Mouse (Mus musculus) heart, adult 18-20 months (tissue): ENCODE data around the gene Dgkb. TPM values are rescaled to one million over a fixed set of nuclear protein-coding genes. Genes with fewer than 3 reads are reported as not detected.

Source experiments
- DNase-seq, 2 experiments: peaks; one replicate each; pipeline ENCODE4 v3.0.0; 2021 to 2022; ENCODE audit warnings: mixed read lengths in 1 of 2
- total RNA-seq, 2 experiments: library from RNA; stranded (reverse); gene quantifications; 2 replicates each; pipeline ENCODE4 v1.2.3; 2021

Gene Dgkb
- total RNA-seq, 2 experiments from 2014 or later: 0.74 to 0.87 TPM

DNA sequence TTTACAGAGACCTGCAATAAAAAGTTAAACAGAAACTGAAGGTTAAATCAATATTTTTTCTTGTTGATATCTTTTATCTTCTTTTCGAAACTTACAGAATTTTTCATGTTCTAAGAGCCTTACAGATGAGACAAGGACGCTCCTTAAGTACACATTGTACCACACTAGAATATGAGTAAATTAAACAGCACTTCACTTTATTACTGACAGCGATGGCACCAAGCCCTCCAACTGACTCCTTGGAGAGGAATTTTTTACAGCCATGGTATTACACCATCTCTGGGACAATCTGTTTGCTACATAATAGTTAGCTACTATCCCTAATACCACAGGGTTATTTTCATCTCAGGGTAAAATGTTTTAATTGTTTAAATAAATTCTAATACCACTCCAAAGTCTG lies 556.6 kb downstream of the Dgkb start:
- DNase-seq: no peak

DNA sequence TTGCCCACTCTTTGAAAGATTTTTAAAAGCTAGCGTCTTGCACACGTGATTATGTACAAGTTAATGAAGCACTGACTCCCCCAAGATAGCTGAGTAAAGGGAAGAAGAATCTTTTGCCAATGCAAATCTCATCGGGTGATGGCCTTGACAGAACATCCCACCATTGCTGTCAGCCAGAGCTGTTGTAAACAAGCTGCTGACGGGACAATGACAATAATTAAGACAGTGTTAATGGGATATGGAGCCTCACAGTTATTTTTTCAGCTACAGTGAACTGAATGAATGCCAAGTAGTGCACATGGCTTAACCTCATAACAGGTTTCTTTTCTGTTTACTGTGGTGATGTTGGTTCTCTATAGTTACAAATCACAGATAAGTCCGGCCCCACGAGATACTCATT lies 568.4 kb downstream of the Dgkb start:
- DNase-seq: no peak

DNA sequence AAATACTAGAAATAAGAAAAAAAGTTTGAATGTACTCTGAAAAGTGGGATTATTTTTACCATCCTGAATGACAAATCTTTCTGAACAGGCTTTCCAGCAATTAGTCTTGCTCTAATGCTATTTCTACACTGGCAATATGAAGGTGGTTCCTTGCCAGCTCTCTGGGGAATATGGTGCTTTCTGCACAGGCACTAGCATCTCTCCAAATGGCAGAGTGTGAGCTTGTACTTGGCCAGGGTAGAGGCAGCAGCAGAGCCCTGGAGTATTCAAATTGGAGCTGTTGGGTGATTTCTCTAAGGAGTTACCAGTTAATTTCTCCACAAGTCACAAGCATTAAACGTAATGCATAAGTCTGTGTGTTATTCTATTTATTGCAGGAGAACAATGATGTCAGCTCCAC lies 569.5 kb downstream of the Dgkb start:
- no peak for DNase-seq

DNA sequence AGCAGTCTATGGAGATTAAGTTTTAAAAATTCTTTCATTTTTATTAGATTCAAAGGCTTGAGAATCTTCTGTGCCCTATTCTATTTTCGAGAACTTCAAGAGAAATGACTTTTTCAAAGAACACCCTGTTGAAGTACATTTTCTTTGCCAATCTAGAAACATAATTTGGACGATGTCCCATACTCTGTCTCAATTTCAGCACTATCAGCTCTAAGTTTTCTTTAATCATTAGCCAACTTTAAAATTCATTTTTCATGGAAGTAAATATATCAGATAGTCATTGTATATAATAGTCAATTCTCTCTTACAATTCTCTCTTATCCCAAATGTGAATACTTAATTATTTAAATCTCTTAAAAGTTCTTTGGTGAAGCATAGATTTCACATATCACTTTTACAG lies 570.1 kb downstream of the Dgkb start:
- no peak for DNase-seq

DNA sequence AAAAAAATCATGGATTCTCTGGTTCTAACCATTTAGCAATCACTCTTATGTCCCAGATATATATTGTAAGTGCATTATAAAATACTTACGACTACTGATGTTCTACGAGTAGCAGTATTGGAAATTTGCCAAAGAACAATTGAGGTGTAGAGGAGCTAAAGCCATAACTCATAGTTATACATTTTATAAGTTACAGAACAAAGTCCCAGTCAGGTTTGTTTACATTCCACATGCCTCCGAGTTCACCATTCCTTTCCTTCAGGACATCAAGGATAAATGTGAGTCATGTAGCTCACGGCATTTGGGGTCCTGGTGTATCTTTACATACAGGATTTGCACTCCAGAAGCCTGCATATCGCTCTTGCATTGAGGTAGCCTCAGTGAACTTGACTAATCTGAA lies 570.7 kb downstream of the Dgkb start:
- DNase-seq: no peak

DNA sequence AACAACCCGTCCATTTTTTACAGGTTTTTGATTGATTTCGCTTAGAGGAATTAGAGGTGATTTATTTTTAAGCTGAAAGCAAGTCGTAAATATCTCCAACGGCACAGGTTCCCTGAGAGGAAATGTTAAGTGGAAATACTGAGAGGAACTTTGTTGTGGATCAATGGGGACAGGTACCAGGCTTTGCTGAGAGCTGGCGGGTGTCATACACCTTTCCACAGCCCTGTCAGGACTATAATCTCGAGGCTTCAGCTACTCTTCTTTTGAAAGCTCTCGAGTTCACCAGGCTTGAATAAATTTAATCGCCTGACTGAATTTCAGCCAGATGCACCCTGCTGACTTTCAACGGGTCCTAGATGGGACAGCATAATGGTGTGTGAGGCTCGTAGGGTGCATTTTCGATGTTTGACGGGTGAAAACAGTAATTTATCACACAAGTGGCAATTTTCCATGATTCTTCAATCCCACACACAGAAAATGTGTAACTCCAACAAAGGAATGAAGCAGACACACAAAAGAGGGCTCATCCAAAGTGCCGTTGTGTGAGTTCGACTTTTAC lies 580.3 kb downstream of the Dgkb start:
- no peak for DNase-seq

DNA sequence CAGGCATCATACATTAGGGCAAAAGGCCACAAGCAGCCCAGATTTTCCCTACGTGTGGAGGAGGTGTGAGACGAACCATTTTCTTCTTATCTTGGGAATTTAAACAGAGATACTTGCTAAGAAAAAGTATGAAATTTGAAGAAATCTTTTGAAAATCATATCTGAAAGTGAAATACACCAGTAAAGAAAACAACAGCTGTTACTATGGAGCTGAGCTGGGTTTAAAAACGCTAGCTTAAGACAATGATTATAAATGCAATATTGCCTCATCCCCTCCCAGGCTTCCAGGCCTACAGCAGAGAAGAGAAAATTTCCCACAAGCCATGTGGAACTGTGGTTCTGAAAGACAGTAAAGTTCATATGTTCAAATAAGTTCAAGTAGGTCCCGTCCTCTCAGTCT lies 582.6 kb downstream of the Dgkb start:
- DNase-seq: no peak

DNA sequence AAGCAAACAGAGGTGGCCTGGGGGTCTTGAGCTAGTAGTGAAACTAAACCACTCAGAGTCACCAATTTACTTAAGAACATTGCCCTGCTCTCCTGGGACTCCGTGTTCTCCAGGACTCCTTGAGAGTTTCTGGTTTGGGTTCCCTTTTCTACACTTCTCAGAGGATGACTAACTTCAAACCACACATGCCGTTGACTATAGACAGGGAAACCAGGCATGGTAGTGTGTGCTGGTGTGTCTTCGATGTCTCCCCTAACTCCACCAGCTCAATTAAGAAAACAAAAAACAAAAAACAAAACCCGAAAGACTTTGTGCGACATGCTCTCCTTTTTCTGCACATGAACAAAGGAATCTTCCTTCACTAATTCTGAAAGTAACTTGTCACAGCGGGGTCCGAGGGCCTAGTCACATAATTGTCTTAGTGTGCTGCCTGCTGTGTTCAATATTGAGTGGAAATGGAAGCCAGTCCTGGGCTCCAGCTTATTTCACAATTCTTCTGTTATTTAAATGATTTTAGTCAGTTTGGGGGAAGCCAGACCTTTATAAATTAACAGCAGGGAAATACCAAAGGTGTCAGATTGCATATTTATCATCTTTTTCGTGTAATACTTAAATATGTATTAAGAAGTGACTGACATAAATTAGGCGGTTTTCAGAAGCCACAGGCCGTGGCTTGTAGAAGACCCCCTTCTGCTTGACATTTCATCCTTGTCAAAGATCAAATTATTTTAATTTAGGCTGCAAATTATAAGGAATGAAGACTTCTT lies 618.0 kb downstream of the Dgkb start:
- no peak for DNase-seq

DNA sequence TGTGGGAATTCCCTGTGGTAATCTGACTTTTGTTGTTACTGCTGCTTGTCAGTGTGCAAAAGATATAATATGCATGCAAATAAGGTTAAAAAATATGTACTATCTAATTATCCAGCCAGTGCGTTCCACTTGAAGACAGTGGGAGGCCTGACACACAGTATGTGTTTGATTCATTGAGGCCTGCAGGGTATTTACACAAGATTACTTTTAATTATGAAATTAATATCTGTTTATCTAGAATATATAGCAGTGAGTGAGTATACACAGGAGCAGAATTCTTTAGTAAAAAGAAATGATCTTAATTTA lies 618.6 kb downstream of the Dgkb start:
- no peak for DNase-seq

DNA sequence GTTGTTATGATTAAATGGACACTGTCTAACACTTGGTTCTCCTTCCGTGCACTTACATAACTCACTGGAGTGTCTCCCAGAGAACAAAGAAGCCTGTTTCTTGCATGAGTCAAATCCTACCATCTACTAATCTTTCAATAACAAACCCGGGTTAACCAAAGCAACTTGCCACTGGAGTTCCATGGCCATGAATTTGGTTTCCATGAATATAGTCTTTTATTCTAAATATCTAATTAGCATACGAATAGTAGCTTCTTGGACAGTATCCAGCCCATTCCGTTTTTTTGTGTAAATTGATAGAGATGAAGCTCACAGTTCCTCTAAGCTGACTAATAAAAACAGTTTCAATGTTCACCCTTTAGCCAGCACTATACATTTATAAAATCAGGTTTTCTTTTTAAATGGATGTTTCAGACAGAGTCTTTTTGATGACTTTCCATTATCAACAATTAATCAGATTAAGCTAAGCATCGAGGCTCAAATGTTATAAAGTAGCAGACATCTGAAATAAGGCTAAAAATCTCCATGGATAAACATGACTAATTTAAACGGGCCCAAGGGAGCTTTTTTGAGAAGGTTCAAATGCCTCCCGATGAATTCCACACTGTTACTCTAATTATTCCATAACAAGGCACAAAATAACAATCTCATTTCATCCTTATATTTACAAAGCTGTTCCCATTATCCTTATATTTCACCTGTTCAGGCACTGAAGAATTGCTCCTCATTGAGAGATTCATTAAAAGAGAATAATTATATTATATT lies 633.0 kb downstream of the Dgkb start:
- no peak for DNase-seq

DNA sequence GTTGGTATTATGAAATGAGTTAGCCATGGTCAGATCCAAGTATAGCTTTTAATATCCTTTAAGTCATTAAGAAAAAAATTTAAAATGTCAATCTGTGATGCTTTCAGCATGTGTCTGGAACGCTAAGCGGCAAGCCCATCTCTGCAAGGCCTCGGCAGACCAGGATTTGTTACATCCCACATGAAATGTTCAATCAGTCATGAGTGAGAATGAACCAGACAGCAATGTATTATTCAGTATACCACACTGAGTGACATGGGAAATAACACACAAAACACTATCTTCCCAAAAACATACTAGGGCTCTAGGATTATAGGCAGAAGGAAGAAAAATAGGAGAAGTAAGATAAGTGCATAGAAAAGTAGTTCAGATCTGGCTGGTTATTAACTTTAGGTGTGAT lies 634.2 kb downstream of the Dgkb start:
- DNase-seq: no peak

DNA sequence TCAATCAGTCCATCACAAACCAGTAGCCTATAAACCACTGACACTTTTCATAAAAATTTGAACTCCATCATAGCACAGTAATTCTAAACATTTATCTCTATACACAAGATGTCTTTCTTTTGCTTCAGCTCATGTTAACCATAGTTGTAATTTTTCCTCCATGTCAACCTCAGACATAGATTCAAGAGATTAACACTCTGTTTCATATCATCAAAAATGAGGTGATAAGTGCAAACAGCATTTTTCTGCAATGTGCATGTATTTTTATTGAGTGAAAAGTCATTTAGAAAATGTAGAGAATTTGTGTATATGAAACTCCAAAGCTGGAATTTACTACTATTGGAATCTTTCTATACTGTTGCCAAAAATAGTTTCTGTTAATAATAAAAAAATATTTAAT lies 650.7 kb downstream of the Dgkb start:
- no peak for DNase-seq

DNA sequence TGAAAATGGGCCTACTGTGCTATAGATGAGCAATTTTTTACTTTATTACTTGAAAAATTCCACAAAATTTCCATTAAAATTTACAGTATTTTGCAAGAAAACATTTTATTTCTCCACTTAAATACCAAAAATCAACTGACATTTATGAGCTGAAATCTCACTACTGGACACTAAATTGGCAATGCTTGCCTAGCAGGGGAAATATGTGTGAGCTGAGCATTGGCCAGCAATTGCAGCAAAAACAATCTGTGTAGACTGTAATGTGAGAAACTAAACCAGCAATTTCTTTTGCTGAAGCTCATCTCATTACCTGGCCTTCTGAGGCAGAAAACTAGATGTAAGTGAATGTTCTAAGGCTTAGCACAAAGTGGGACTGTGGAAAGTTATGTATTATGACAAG lies 651.1 kb downstream of the Dgkb start:
- no peak for DNase-seq

DNA sequence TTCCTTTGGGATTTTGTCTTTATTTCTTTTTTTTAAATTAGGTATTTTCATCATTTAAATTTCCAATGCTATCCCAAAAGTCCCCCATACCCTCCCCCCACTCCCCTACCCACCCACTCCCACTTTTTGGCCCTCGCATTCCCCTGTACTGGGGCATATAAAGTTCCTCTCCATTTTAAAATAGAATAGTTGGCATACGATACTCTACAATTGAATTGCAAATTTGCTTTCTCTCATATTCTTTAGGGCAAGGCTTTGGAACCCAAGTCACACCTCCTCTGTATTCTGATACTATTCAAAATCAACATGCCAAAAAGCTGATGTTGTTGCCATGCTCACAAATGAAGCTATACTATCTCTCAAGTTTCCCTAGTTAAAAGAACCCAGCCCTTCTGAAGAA lies 679.7 kb downstream of the Dgkb start:
- no peak for DNase-seq

DNA sequence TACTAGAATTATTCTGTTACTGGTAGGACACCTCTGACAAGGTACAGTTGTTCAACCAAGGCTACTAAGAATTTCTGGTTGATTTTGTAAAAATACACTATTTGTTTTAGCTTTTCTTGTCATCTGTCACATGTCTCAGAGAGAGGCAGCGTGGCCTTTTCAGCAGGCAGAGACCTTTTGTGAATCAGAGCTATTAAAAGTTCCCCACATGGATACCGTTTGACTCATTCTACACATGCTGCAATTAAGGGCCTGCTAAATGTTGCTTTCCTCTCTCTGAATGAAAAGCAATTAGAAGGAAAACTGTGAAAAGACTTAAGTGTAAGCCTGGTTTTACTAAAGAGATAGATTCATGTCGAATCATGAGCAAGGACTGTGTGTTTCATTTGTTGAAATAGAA lies 683.4 kb downstream of the Dgkb start:
- no peak for DNase-seq

DNA sequence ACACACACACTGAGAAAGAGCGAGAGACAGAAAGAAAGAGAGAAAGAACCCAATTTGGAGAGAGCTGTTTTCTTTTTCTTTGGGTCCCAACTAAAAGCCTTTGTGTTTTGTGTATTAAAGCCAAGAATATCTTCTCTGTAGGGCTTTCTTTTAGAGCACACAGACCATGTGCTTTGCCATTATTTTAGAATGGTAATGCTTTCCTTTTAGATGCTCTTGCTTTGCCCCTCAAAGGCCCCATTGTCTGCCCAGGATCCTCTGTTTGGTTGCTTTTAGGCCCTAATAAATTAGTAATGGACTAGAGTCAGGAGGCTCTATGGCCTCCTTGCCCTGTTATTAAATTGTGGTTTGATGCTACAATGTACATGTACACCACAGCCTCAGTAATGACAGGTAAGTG lies 690.7 kb downstream of the Dgkb start:
- DNase-seq: no peak

DNA sequence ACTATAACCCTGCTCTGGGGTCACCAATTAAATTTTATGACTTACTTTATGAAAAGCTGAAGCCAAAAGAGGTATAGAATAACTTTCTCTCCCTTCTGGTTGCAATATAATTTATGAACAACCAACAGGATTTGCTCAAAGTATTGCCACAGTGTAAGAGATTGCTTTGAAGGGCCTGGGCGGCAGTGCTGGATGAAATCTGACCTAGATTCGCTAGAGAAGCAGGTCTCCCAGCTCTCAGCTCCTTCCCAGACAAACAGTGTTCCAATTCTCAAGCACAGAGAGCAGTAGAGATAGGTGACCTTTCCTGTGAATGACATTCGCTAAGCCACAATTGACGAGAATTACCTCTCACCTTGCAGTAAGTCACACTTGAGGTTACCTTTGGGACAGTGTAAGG lies 727.9 kb downstream of the Dgkb start:
- no peak for DNase-seq

DNA sequence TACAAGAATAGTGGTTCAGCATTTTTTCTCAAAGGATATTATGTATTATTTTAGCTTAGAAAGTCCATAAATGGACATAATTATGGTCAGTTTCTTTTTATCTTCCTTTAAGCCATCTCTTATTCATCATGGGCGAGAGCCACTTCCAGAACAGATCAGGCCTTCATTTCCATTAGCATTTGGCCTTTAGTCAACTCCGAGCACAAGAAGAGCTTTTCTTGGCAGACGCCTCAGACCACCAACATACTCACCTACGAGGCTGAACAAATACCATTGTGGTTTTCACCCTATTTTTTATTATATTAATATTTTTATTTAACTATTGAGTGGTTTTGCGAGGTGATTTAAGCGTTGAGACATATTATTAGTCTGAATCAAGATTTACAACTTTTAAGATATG lies 759.6 kb downstream of the Dgkb start:
- DNase-seq: no peak

DNA sequence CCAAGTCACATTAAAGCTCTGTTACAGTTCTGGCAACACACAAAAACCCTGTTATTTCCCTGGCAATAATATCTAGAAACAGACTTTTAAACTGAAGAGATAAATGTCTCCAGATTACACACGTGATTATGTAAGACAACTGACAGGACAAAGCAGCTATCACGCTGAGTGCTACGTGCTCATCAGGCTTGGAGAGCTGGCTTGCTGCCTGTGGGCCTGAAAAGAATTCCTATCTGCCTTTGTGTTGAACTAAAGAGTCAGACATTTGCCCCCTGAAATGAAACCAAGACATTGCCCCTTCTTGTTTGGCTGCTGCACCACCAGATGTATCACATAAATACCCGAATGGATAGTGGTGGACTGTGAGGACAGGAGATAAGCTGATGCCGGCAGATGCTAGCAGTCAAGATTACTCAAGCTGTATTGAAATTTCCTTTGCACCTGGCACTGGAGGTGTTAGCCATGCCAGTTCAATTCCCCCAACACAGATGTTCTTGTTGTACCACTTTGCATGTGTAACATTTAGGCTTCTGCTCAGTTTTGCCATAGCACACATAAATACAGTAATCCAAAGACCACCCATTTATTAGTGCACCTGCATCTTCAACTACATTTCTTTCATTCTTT lies 761.8 kb downstream of the Dgkb start:
- no peak for DNase-seq

DNA sequence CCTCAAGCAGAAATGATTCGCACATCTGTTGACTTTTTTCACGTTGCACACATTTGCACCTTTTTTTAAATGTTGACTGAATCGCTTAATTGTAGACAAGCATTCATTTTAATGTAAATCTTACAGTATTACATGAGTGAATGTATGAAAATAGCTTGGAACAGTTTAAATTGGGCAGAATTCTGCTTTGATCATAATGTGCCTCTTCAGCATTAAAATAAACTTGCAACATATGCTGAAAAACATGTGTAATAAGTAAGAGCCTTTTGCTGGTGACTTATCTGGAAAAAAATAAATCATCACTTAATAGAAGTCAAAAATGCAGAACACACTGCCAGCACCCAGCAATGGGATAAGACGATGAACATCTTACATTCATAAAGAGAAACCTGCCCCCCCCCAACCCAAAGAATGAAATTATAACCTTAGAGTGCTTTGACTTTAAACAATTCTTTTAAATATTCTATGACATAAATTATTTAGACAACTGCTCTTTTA lies 768.9 kb downstream of the Dgkb start:
- no peak for DNase-seq

DNA sequence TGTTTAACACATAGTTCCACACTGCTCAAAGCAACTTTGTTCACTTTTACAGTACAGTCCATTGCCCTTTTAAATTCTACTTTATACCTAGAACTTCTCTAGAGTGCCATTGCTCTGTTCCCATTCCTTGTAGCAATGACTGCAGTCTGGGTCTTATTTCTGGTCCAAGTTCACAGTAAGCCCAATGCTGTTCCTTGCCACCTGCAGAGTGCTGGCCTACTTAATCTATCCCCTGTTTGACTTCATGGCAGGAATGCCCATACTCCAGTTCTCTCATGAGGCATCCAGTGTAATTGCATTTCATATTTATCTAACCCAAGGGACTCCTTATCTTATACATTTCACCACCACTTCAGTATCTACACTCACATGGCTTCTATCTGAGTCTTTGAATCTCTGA lies 772.4 kb downstream of the Dgkb start:
- no peak for DNase-seq

DNA sequence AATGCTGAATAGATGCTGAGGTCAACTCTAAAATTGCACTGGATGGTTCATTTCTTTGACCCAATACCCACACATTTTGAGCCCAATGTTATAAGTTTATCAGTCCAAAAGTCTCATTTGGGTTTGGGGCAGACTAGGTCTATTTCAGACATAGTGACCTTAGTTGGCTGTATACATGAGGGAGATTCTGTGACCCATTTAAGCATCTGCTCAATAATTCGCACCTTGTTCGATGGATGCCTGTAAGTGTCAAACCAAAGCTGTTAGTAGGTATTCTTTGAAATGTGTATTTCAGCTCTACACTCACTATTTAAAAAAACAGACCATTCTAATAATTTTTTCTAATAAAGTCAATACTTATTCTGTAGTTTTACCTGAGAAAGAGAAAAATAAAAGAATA lies 776.1 kb downstream of the Dgkb start:
- no peak for DNase-seq

DNA sequence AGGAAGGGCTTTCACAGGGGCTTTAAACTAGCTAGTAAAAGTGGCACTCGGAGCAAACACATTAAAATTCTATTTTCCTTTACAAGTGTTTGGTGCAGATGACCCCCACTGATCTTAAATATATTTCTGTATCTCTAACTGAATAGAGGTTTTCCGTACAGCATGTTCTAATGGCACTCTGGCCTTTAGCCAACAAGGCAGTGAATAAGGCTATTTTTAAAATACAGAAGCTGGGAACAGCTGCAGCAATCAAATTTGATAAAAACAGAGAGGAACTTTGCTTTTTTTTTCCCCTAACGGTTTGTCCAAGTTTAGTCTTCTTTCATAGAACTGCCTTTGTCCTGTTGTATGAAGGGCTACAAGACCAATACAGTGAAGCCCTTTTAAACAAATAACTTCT lies 776.5 kb downstream of the Dgkb start:
- DNase-seq: peak; percentile 63 to 77
